Mouse (Mus musculus) heart, postnatal 36 days (tissue): ENCODE results near the gene Tubb2a. TPM values are rescaled to one million over a fixed set of nuclear protein-coding genes. Genes with fewer than 3 reads are reported as not detected.

ENCODE experiments used
- DNase-seq, 2 experiments: peaks; one replicate each; pipeline ENCODE4 v3.0.0; 2021 to 2022
- intact Hi-C: fragments of 180-260 bp; cut with DNase I; formaldehyde crosslinking; loops from one replicate; pipeline ENCODE4 v1.15.1; 2025
- total RNA-seq, 2 experiments: library from RNA; stranded (reverse); gene quantifications; 2 replicates each; pipeline ENCODE4 v1.2.3; 2021

Tubb2a gene
- total RNA-seq, 2 experiments from 2014 or later, result 41.2 to 43.8 TPM

DNA sequence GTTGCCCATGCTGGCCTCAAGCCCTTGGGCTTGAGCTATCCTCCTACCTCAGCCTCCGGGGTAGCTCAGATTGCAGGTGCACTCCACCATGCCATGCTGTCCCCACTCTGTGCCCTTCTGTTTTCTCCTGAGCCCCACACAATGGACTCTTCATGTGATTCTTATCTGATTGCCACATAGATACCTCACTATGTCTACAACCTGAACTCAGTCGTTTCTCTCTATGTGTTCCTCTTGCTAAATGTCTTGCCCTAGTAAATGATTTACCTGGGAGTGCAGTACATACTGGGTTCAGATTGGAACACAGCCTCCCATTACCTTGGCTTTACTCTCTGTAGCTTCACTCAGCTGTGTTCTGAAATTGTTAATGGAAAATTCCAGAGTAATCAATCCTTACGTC lies 22.8 kb downstream of the Tubb2a start:
- DNase-seq, result no peak
- intact Hi-C loops, result no loop called here

DNA sequence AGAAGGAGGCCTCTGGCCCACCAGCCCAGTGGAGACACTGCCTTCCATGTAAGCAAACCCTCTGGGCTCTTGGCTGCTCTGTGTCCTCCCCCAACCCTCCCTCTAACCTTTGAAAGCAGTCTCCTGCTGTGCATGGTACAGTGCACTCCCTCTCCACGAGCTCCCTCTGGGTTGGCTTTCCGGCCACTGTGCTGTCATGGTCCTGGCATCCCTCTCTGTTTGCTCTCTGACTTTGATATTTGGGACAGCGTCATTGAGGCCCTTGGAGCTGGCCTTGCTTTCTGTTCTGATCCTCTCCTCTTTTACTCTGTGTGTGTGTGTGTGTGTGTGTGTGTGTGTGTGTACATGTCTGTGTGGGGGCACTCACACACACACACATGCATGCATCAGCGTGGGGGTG lies 23.4 kb downstream of the Tubb2a start:
- no peak for DNase-seq
- intact Hi-C loops, result no loop called here

DNA sequence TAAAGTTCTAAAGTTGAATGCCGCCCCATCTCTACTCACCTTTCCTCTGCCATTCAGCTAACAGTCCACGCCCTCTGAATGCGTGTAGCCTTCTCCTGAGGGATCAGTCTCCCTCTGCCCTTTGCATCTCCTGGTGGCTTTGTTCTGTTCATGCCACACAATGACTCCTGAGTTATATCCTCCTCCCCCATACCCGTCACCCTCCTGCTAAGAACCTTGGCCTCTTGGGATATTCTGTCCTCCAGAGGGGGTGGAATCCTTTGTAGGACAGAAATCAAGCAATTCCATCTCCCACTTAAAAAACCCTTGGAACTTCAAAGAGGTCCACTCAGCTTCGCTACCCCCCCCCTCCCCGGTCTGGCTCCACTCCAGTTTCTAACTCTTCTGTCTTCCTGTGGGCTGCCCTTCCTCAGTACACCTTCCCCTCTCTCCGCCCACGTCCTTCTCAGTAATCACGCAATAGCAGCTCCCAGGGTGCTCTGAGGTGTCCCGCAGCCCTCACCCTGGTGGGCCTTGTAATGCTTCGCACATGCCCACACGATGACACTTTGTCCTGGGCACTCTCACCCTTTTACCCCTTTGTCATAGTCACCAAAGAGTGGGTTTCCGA lies 24.0 kb downstream of the Tubb2a start:
- DNase-seq, result no peak
- intact Hi-C loops, result no loop called here

DNA sequence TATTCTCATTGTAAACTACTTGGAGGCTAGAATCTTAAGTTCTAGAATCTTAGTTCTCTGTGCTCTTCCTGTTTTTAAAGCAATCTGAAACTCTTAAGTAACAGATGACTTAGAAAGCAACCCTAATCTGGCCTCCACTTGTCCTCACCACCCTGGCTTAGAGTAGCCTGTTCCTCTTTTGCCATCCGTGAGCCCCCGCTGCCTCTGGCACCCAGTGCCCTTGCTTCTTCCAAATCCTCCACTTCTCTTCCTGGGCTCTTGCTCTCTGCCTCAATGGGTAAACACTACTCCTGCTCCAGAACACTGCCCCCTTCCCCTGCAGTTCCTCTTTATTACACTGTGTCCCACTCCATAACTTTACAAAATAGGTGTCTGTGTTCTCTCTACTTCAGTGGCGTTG lies 26.1 kb downstream of the Tubb2a start:
- intact Hi-C loops, result no loop called here
- no peak for DNase-seq

DNA sequence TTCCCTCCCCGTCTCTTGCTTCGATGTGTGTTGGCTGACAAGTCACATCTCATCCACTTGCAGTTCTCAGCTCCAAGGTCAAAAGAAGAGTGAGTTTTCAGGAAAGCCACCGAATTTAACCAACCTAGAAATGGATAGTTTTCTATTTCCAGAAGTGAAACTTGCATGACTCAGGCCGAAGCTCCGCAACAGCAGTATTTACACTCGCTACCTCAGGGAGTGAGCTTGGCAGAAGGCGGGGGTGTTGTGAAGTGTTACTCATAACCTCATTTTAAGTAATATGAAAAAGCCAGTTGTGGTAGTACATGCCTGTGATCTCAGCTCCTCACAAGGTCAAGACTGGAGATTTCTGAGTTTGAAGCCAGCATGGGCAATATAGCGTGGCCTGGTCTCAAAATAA lies 27.3 kb downstream of the Tubb2a start:
- intact Hi-C loops, result no loop called here
- no peak for DNase-seq

DNA sequence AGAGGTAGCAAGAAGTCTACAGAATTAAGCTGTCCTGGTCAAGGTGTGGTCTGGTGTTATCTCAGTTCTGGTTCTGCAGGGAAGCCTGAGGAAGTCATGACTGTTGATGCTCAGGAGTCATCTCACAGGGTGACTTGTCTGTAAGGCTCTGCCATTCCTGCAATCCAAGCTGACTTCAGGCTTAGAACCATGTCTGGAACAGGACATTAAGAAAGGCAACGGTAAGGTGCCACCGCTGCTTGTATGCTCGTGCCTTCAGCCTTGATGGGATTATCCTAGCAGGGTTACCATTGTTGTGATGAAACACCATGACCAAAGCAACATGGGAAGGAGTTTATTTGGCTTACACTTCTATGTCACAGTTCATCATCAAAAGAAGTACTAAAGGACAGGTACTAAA lies 30.3 kb downstream of the Tubb2a start:
- DNase-seq, result no peak
- intact Hi-C loops, result loop anchor here (2.0 to 10.0 kb wide), 4 partner anchors 29 to 827 kb away; partner anchors contain the start of genes Prpf4b and Slc22a23

DNA sequence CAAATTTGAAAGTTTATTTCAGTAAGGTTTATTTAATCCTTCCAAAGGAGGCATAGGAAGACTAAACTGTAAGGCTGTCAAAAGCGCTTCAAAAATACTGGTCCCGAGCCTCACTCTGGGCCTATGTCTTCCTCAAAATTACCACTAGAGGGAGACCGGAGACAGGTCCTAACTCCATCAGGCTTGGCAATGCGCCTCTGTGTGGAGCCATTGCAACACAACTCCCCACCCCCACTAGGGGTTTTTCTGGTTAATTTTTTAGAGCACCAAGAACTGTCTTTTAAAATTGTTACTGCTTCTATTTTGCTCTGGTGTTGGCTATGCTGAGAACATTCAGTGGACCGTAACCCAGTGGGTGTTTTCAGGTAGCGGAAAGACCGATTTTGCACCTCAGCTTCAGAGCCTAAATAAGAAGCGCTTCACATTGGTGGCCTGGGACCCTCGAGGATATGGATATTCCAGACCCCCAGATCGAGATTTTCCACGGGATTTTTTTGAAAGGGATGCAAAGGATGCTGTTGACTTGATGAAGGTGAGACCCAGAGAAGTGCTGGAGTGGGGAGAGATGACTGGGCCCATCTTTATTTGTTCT lies 31.3 kb downstream of the Tubb2a start:
- peak; percentile 75 to 80 for DNase-seq
- intact Hi-C loops, result loop anchor here (1.0 to 10.0 kb wide), 5 partner anchors 30 to 828 kb away; partner anchors contain the start of genes Prpf4b and Slc22a23

DNA sequence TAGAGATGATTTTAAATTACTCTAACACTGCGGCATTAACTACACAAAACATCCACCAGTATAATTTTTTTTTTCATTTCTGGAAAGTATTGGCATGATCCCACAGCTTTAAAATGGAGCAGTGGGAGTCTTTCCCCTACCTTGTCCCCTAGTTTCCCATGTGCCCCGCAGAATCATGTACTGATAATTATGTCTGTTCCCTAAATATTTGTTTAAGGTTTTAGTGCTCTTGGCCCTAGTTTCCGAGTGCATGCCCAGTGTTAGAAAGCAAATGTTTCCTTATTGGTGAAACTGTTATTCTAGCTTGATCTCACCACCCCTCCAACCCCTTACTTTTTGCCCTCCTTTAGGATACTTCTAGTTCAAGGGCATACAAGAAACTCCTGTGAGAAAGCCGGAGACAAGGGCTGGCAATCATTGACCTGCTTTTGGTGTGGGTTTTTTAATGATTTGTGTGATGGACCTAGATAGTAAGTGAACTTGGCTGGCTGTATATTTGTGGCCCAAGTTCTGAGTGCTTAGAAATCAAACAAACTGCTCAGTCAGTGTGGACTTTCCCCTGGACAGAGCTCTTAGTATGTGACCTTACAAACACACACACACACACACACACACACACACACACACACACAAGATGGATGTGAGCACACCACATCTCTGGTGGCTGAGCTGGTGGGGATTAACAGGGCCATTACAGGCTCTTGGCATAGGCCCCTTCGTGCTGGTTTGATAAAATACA lies 32.1 kb downstream of the Tubb2a start:
- DNase-seq, result no peak
- intact Hi-C loops, result loop anchor here (1.0 to 10.0 kb wide), 5 partner anchors 31 to 829 kb away; partner anchors contain the start of genes Prpf4b and Slc22a23

DNA sequence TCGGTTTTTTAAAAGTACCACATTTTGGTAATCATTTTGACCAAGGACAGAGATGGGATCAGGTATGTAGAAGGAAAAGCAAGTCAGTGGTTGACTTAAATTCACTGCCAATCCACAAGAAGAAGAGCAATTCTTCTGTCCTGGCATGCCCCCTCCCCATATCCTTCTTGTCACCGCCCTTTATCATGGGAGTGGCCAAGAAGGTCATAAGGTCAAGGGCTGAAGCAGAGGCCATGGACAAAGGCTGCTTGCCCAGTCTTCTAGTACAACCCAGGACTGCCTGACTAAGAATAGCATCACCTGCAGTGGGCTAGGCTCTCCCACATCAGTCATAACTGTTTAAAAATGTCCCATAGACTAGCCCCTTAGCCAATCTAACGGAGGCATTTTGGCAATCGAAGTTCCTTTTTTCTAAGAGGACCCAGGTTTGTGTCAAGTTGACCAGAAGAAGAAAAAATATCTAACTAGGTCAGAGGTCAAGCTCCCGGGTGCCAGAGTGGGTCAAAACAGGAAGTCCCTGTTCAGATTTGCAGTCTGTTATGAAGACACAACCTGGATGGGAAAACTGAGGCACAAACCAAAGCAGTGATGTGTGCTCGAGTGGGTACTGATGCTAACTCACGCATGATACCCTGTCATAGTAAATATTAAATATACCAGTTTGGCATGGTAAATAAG lies 34.0 kb downstream of the Tubb2a start:
- intact Hi-C loops, result loop anchor here (10.0 kb wide), 2 partner anchors 301 to 831 kb away; partner anchors contain the start of genes Prpf4b and Slc22a23
- no peak for DNase-seq

DNA sequence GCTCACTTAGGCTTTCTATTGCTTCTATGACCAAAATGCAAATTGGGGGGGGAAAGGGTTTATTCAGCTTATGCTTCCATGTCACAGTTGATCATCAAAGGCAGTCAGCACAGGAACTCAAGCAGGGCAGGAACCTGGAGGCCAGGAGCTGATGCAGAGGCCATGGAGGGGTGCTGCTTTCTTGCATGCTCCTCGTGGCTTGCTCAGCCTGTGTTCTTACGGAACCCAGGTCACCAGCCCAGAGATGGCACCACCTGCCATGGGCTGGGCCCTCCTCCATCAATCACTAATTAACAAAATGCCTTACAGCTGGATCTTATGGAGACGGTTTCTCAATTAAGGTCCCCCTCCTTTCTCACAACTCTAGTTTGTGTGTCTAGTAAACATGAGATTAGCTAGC lies 37.7 kb downstream of the Tubb2a start:
- DNase-seq, result no peak
- intact Hi-C loops, result loop anchor here (10.0 kb wide), 2 partner anchors 305 to 835 kb away; partner anchors contain the start of genes Prpf4b and Slc22a23

DNA sequence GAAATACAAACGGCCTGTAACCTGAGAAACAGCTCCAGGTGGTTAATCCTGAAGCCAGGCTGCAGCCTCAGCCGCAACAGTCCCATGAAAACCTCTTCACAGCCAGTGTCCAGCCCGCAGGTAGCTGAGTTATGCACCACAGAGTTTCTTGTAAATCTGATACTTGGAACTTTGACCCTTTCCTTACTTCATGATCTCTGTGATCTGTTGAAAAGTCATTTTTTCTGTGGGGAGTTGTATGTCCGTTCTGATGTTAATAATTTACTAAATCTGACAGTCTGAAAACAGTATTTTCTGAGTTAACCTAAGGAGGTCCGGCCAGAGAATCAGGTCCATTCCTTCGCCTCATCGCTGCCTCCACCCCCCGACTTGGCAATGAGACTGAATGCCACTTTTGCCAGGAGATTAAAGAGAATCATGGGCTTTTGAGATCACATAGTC lies 38.9 kb downstream of the Tubb2a start:
- intact Hi-C loops, result no loop called here
- DNase-seq, result no peak

DNA sequence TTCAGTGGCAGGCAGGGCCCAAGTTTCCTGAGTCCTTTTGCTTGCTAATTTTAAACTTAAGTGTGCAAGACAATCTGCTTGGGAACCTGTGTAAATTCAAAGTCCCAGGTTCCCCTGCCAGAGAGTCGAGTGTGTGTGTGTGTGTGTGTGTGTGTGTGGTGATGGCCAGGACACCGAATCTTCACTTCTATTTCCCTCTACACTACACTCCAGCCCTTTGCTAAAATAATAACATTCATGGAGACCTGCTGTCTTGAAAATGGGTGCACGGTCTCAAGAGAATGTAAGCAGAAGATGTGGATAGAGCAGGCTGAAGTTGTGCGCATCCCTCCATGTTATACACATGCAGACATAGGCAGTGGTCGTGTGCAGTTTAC lies 39.8 kb downstream of the Tubb2a start:
- intact Hi-C loops, result no loop called here
- no peak for DNase-seq

DNA sequence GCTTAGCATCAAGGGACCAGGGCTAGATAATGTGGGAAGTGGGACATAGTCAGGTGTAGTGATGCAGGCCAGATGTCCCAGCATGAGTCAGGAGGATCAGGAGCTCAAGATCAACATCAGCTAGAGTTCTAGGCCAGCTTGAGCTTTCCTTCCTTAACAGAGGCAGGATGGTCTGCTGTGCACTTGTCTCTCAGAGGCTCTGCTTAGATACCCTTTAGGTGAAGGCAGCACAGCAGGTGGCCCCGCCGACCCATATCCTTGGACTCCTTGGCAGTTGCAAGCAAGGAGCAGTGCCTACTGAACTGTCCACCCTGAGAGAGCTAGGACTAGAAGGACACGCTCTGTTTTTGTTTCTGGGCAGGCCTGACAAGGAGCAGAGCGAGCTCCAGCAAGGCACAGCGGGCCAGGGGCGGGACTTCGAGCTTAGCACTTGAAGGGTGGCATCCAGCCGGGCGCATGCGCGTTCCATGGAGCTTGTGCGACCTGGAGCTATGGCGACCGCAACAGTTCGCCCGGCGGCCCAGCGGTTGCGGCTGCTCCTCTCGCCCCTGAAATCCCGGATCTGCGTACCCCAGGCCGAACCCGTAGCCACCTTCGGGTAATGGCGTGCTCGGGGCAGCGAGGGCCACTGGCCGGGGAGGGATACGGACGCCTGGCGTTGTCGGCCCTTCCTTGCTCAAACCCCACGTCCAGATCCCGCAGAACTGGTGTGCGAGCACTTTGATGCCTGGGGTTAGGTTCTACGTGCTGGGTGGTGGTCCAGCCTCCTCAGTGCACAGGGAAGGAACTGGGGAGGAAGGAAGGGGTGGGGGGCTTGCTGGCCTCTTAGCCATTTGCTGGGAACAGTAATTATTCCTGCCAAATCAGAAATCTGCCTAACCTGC lies 40.4 kb downstream of the Tubb2a start, which contains the start of gene Bphl:
Gene Bphl (plus strand): TSS at position 426 of the 884 bp plus-strand sequence.
- peak; percentile 91 for DNase-seq
- intact Hi-C loops, result no loop called here

DNA sequence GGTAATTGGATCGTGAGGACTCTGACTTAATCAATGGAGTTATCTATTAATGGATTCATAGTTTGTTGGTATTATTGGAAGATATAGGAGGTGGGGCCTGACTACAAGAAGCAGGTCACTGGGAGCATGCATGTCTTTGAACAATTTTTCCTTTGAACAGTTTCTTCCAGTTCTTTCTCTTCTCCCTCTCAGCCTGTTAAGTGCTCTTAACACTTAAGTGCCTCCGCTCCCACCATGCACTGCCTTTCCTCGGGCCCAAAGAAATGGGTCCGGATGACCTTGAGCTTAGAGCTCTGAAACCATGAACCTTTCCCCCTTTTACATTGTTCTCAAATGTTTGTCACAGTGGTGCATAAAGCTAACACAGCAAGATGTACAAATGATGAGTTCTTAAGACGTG lies 41.1 kb downstream of the Tubb2a start:
- intact Hi-C loops, result no loop called here
- no peak for DNase-seq

DNA sequence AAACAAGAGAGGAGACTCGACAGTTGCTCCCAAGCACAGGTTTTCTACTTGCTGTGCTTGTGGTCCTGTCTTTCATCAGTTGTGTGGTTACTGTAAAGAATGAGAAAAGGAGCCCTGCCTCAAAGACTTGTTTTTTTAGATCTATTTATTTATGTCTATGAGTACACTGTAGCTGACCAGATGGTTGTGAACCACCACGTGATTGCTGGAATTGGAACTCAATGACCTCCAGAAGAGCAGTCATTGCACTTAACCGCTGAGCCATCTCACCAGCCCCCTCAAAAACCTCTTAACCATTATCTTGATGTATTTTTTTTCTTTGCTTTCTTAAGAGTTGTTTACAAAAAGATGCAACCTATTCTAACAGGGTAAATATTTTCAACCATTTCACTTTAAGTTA lies 42.4 kb downstream of the Tubb2a start:
- intact Hi-C loops, result no loop called here

DNA sequence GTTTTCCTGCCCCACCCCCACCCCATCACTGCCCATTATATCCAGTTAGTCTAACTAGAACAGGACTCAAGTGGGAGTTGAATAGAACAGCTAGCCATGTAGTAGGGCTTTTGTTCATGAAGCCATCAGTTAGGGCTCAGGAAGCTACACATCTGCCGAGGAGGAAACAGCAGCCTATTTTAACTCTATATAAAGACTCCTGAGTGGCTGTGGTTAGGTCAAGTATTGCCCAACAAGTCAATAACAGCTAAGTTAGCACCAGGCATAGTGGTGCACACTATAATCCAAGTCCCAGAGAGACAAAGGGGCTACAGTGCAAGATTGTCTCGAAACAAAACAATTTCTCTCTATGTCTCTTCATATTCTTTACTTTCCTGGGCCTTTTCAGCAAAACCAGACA lies 45.8 kb downstream of the Tubb2a start:
- DNase-seq, result no peak
- intact Hi-C loops, result no loop called here

More for the DNA sequence above, 42.4 kb downstream of the Tubb2a start:
- no peak for DNase-seq
